Mouse (Mus musculus): Measurements from ENCODE around the gene Pkdcc. TPM values are rescaled to one million over a fixed set of nuclear protein-coding genes. Genes with fewer than 3 reads are reported as not detected.

The Pkdcc gene
- polyA plus RNA-seq, 1 experiment from 2014 or later = 17.9 TPM

DNA sequence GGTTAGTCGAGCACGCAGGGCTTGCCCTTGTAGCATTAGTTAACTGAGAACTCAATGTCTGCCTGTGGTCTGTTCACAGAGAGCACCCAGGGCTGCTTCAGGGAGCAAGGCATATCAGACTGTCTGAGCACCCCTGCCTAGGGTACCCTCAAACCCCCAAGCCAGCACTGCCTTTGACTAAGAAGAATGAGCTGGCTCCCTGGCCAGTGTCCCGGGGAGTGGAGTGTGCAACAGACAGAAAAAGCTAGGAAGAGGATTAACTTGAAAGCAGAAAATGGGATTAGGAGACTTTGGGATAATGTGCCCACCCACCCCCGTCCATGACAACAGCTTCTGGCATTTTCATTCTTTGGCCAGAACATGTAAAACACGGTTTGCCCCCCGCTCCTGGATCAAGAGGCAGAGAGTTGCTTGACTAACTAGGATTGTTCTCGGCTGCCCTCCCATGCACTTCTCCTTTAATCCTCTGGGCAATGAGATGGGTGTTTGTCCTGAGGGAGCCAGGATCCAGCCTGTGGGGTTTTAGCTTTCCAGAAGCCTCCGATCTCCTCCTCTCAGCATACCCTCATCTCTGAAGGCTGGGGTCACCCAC lies 11.4 kb downstream of the Pkdcc start:
- Histone ChIP-seq H3K4me1 (peaks cover 24% of the 10 kb centered on the region), H3K27ac (no peak overlapping the region), H3K4me2 (replicated peaks) (no peak overlapping the region), H3K9me3 (replicated peaks) (no peaks in the 10 kb centered on the region), H3K27me3 (no peaks in the 10 kb centered on the region), H3K36me3 (peaks cover 23% of the 10 kb centered on the region), H3K9ac (no peak overlapping the region), H3K4me3 (no peak overlapping the region)
- ATAC-seq (ENCODE audit: low FRiP score) = no peak
- WGBS = 66% methylated on average over 8 of the region's 8 CpGs

DNA sequence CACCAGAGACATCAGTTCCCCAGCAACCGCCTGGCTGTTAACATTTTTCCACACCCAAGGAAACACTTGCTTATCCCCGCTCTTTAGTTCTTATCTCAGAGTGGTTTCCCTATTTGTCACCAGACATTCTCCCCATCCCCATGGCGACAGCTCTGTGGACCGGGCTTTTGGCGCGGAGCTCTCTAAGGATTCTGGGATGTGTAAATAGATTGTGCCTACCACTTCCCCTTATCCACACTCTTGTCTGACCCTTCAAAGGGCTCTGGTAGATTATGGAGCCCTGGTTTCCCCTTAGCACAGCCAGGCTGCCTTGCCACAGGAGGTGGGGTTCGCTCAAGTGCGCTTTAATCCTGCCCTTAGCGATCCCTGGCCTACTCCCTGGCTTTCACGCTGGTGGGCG lies 16.3 kb downstream of the Pkdcc start:
- Histone ChIP-seq H3K9ac (no peak overlapping the region), H3K4me1 (peaks cover 3% of the 10 kb centered on the region; the same call in 1 of the 2 replicates), H3K4me3 (no peak overlapping the region), H3K27ac (no peak overlapping the region), H3K9me3 (replicated peaks) (no peaks in the 10 kb centered on the region), H3K4me2 (replicated peaks) (no peak overlapping the region), H3K36me3 (0 out of 2 replicates have a peak, but pooled peaks cover 3% of the 10 kb centered on the region), H3K27me3 (no peaks in the 10 kb centered on the region)
- ATAC-seq (ENCODE audit: low FRiP score) = no peak
- WGBS = 54% methylated on average over 11 of the region's 11 CpGs

DNA sequence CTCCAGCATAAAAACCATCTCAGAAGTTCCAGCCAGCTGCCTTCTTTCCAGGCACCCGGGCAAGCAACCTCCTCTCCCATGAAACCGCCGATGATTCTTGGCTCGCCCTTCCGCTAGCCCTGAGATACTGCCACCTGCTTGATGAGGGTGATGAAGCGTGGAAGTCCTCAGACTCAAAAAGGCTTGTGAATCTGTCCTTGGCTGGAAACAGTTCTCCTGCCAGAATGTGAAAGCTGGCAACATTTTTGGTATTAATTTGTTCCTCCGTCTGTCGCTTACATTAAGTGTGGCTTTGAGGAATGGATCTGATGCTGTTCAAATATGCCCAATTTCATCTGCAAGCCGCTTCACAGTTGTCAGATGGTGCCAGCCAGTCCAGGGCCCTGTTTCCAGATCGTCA lies 20.1 kb downstream of the Pkdcc start:
- H3K27me3 ChIP-seq = no peaks in the 10 kb centered on the region; the same call in 1 of the 2 replicates
- 91% methylated on average over 10 of the region's 10 CpGs for WGBS

GRCm38 (mm10) chr17:83236202-83236601 lies 21.1 kb downstream of the Pkdcc start:
- WGBS = 74% methylated on average over 8 of the region's 8 CpGs
- H3K4me3 ChIP-seq = no peak overlapping the region
- no peak overlapping the region for H3K27ac ChIP-seq
- no peak for ATAC-seq (ENCODE audit: low FRiP score)
- H3K27me3 ChIP-seq = no peaks in the 10 kb centered on the region; the same call in 1 of the 2 replicates
- H3K36me3 ChIP-seq = no peaks in the 10 kb centered on the region
- H3K9me3 ChIP-seq (replicated peaks) = no peaks in the 10 kb centered on the region
- H3K9ac ChIP-seq = no peak overlapping the region
- no peak overlapping the region for H3K4me2 ChIP-seq (replicated peaks)
- peaks cover 9% of the 10 kb centered on the region for H3K4me1 ChIP-seq

More for the DNA sequence above, 20.1 kb downstream of the Pkdcc start:
- H3K4me1 ChIP-seq = peaks cover 9% of the 10 kb centered on the region
- no peaks in the 10 kb centered on the region for H3K36me3 ChIP-seq
- H3K9me3 ChIP-seq (replicated peaks) = no peaks in the 10 kb centered on the region
- no peak overlapping the region for H3K27ac ChIP-seq
- H3K4me3 ChIP-seq = no peak overlapping the region
- no peak overlapping the region for H3K9ac ChIP-seq
- ATAC-seq (ENCODE audit: low FRiP score) = no peak
- no peak overlapping the region for H3K4me2 ChIP-seq (replicated peaks)

GRCm38 (mm10) chr17:83238123-83239058 lies 23.3 kb downstream of the Pkdcc start:
- WGBS = 68% methylated on average over 16 of the region's 16 CpGs
- no peak overlapping the region for H3K27ac ChIP-seq

GRCm38 (mm10) chr17:83244502-83244901 lies 29.4 kb downstream of the Pkdcc start:
- ATAC-seq (ENCODE audit: low FRiP score) = no peak
- no peaks in the 10 kb centered on the region for H3K9me3 ChIP-seq (replicated peaks)
- no peak overlapping the region for H3K27ac ChIP-seq
- WGBS = 77% methylated on average over 1 of the region's 1 CpGs
- no peaks in the 10 kb centered on the region; the same call in 1 of the 2 replicates for H3K27me3 ChIP-seq
- no peak overlapping the region for H3K4me3 ChIP-seq
- no peaks in the 10 kb centered on the region for H3K36me3 ChIP-seq
- 0 out of 2 replicates have a peak, but pooled peaks cover 5% of the 10 kb centered on the region for H3K4me1 ChIP-seq
- no peak overlapping the region for H3K4me2 ChIP-seq (replicated peaks)
- no peak overlapping the region for H3K9ac ChIP-seq

More at GRCm38 (mm10) chr17:83238123-83239058, 23.3 kb downstream of the Pkdcc start:
- no peaks in the 10 kb centered on the region; the same call in 1 of the 2 replicates for H3K27me3 ChIP-seq
- H3K9ac ChIP-seq = no peak overlapping the region
- no peak overlapping the region for H3K4me2 ChIP-seq (replicated peaks)
- no peak overlapping the region for H3K4me3 ChIP-seq
- no peaks in the 10 kb centered on the region for H3K9me3 ChIP-seq (replicated peaks)
- ATAC-seq (ENCODE audit: low FRiP score) = peak; percentile 72; the same call in 1 of the 2 replicates
- peaks cover 6% of the 10 kb centered on the region; the same call in 1 of the 2 replicates for H3K4me1 ChIP-seq
- no peaks in the 10 kb centered on the region for H3K36me3 ChIP-seq

GRCm38 (mm10) chr17:83245460-83245859 lies 30.4 kb downstream of the Pkdcc start:
- Histone ChIP-seq H3K4me3 (no peak overlapping the region), H3K4me1 (0 out of 2 replicates have a peak, but pooled peaks cover 5% of the 10 kb centered on the region), H3K4me2 (replicated peaks) (no peak overlapping the region), H3K9me3 (replicated peaks) (no peaks in the 10 kb centered on the region), H3K27ac (no peak overlapping the region), H3K9ac (no peak overlapping the region), H3K36me3 (no peaks in the 10 kb centered on the region), H3K27me3 (no peaks in the 10 kb centered on the region)
- 0 out of 2 replicates have a peak, but pooled peaks have one; percentile 24 for ATAC-seq (ENCODE audit: low FRiP score)
- WGBS = 75% methylated on average over 3 of the region's 3 CpGs

DNA sequence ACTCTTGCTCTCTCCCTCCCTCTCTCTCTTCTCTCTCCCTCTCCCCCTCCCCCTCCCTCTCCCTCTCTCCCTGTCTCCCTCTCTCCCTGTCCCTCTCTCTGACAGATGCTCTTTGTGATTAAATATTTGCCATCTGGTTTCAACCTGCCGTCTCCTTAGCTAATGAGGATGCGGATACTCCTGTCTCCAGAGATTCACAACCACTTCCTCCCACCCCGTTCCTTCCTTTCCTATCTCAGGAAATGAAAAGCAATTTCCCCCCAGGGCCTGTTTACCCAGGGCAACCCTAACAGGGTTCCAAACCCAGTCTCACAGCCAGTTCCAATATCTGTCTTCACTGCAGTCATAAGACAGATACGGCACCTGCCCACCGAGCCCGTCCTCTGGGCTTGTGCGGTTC lies 31.0 kb downstream of the Pkdcc start:
- Histone ChIP-seq H3K9ac (no peak overlapping the region), H3K4me1 (peaks cover 6% of the 10 kb centered on the region; the same call in 1 of the 2 replicates), H3K9me3 (replicated peaks) (no peaks in the 10 kb centered on the region), H3K36me3 (no peaks in the 10 kb centered on the region), H3K4me3 (no peak overlapping the region), H3K27ac (no peak overlapping the region), H3K27me3 (no peaks in the 10 kb centered on the region), H3K4me2 (replicated peaks) (no peak overlapping the region)
- ATAC-seq (ENCODE audit: low FRiP score) = peak; percentile 65
- 48% methylated on average over 7 of the region's 7 CpGs for WGBS

DNA sequence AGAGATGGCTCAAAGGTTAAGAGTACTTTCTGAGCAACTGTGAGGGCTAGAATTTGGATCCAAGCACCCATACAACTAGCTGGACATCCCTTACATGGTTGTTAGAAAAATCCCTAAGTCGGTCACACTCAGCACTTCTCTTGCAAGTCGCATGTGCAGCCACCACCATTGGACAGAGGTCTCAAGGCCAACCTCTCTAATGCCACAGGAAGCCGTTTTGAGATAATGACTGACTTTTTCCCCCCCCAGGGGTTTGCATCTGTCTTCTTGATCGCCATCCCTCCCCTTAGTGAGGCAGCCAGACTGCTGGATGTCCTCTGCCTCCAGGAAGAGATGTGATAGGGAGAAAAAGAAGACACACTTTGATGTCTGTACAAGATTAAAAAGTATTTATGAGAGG lies 32.1 kb downstream of the Pkdcc start:
- ATAC-seq (ENCODE audit: low FRiP score) = no peak
- Histone ChIP-seq H3K36me3 (no peaks in the 10 kb centered on the region), H3K9me3 (replicated peaks) (no peaks in the 10 kb centered on the region), H3K9ac (no peak overlapping the region), H3K4me3 (no peak overlapping the region), H3K27me3 (peaks cover 7% of the 10 kb centered on the region), H3K4me1 (peaks cover 9% of the 10 kb centered on the region; the same call in 1 of the 2 replicates), H3K4me2 (replicated peaks) (no peak overlapping the region), H3K27ac (no peak overlapping the region)
- 80% methylated on average over 4 of the region's 4 CpGs for WGBS

- Histone ChIP-seq H3K4me2 (replicated peaks) (no peak overlapping the region), H3K9ac (no peak overlapping the region), H3K4me1 (peaks cover 9% of the 10 kb centered on the region; the same call in 1 of the 2 replicates), H3K27me3 (peaks cover 7% of the 10 kb centered on the region), H3K4me3 (no peak overlapping the region), H3K27ac (no peak overlapping the region), H3K36me3 (no peaks in the 10 kb centered on the region), H3K9me3 (replicated peaks) (no peaks in the 10 kb centered on the region)
- 35% methylated on average over 2 of the region's 2 CpGs for whole genome bisulfite sequencing
- no peak for ATAC-seq (ENCODE audit: low FRiP score)
Measured at GRCm38 (mm10) chr17:83248467-83248866, 33.4 kb downstream of the Pkdcc start.

DNA sequence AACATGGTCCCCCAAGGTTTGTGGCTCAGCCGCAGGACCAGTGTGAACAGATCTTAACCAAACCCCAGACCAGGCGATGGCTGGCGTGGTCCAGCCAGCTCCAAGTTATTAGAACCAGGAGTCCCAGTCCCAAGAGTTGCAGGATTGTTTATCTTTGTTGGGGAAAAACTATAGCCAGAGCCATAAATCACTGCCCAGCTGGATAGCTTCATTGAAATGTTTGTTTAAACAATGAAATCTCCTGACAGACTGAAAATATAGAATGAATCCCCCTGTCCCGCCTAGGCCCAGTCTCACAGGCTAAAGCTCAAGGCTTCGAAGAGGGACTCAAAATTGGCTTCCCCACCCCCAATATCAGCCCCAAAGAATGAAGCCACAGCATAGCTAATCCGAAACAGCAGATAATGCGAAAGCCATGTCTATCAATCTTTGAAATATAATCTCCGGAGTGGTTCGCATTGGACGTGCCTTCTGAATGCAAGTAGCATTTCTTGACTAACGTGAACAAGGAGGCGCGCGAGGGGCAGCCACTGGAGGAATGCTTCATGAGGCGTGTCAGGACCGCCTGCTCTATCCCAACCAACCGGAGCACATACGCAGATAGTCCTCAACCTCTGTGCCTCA lies 35.9 kb downstream of the Pkdcc start:
- no peak overlapping the region for H3K9ac ChIP-seq
- H3K36me3 ChIP-seq = no peaks in the 10 kb centered on the region
- peaks cover 4% of the 10 kb centered on the region; the same call in 1 of the 2 replicates for H3K4me1 ChIP-seq
- H3K27ac ChIP-seq = no peak overlapping the region
- no peak for ATAC-seq (ENCODE audit: low FRiP score)
- H3K27me3 ChIP-seq = peaks cover 7% of the 10 kb centered on the region
- no peaks in the 10 kb centered on the region for H3K9me3 ChIP-seq (replicated peaks)
- no peak overlapping the region for H3K4me3 ChIP-seq
- whole genome bisulfite sequencing = 73% methylated on average over 18 of the region's 18 CpGs
- no peak overlapping the region for H3K4me2 ChIP-seq (replicated peaks)
